Mouse (Mus musculus) limb, embryonic 11.5 days (tissue): ENCODE measurements around the gene Taf4. TPM values are rescaled to one million over a fixed set of nuclear protein-coding genes. Genes with fewer than 3 reads are reported as not detected.

Experiments
- ATAC-seq: fragments of 200-750 bp; cut with Nextera tagmentation; 2 replicates; pipeline ENCODE4 v1.8.0; 2017; ENCODE audit warnings: low read depth; ENCODE audit not compliant: insufficient number of reproducible peaks, low FRiP score, low TSS enrichment
- DNase-seq: peaks from one replicate; pipeline ENCODE4 v3.0.0-alpha.2; 2015; ENCODE audit warnings: low spot score
- H3K27ac ChIP-seq: fragments of 300-500 bp; sonication (generic); replicated peaks from 2 replicates; pipeline ENCODE4 v1.5.1; 2014; ENCODE audit warnings: low read depth, mild to moderate bottlenecking, low read length
- H3K27me3 ChIP-seq: fragments of 300-500 bp; sonication (generic); 2 replicates; pipeline ENCODE4 v1.6.1; 2014; ENCODE audit warnings: mild to moderate bottlenecking, low read length, mixed read lengths; ENCODE audit not compliant: control insufficient read depth, insufficient read depth
- H3K36me3 ChIP-seq: fragments of 300-500 bp; sonication (generic); 2 replicates; pipeline ENCODE4 v1.6.1; 2014; ENCODE audit warnings: mild to moderate bottlenecking, low read length, moderate library complexity, mixed read lengths; ENCODE audit not compliant: control insufficient read depth, insufficient read depth
- H3K4me1 ChIP-seq: fragments of 300-500 bp; sonication (generic); 2 replicates; pipeline ENCODE4 v1.6.1; 2014; ENCODE audit warnings: low read length, mixed read lengths; ENCODE audit not compliant: control insufficient read depth, insufficient read depth
- H3K4me2 ChIP-seq: fragments of 300-500 bp; sonication (generic); 2 replicates; pipeline ENCODE4 v1.6.1; 2014; ENCODE audit warnings: low read depth, mild to moderate bottlenecking, moderate library complexity; ENCODE audit not compliant: severe bottlenecking
- H3K4me3 ChIP-seq: fragments of 300-500 bp; sonication (generic); 2 replicates; pipeline ENCODE4 v1.5.1; 2014; ENCODE audit warnings: low read depth, low read length
- H3K9ac ChIP-seq: fragments of 300-500 bp; sonication (generic); 2 replicates; pipeline ENCODE4 v1.6.1; 2014; ENCODE audit warnings: mild to moderate bottlenecking, low read length
- H3K9me3 ChIP-seq: fragments of 300-500 bp; sonication (generic); 2 replicates; pipeline ENCODE4 v1.6.1; 2016; ENCODE audit warnings: low read length; ENCODE audit not compliant: control insufficient read depth
- WGBS: fragments of 180-500 bp; shearing (Covaris S2); extraction: QIAGEN DNeasy Blood & Tissue Kit; methylation state at CpG from one replicate; pipeline ENCODE4 v1.1.7; 2014; 5-methylcytosine and 5-hydroxymethylcytosine counted together
- polyA plus RNA-seq: library from polyadenylated mRNA; unstranded; fragments of >200 nt; fragmentation: Nextera tagmentation; extraction: Ambion mirVana; gene quantifications from 2 replicates; pipeline ENCODE4 v1.2.1, GENCODE M21; 2014

The Taf4 gene
- polyA plus RNA-seq, 1 experiment from 2014 or later = 5.8 TPM

DNA sequence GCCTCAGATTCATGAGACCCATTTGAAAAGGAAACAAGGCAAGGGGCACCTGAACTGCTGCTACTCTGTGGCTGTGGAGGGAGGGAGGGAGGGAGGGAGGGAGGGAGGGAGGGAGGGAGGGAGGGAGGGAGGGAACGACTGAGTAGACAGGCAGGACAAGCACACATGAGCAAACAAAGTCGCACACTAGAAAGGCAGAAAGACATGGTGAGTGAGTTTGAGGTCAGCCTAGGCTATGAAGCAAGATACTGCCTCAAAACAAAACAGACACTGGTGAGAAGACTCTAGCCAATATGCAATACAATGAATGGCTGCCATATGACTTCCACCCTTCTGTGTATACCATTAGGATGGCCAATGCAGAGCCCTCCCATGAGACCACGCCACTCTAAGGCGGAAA is 31.4 kb downstream of the Taf4 start:
- H3K4me1 ChIP-seq = no peaks in the 10 kb centered on the region
- whole genome bisulfite sequencing = 64% methylated on average over 4 of the region's 4 CpGs
- no peak overlapping the region for H3K4me3 ChIP-seq
- no peaks in the 10 kb centered on the region for H3K27me3 ChIP-seq
- H3K9me3 ChIP-seq = no peaks in the 10 kb centered on the region
- no peak overlapping the region for H3K27ac ChIP-seq
- ATAC-seq (no peak), DNase-seq (no peak)
- H3K36me3 ChIP-seq = no peaks in the 10 kb centered on the region
- no peak overlapping the region for H3K4me2 ChIP-seq
- no peak overlapping the region for H3K9ac ChIP-seq

DNA sequence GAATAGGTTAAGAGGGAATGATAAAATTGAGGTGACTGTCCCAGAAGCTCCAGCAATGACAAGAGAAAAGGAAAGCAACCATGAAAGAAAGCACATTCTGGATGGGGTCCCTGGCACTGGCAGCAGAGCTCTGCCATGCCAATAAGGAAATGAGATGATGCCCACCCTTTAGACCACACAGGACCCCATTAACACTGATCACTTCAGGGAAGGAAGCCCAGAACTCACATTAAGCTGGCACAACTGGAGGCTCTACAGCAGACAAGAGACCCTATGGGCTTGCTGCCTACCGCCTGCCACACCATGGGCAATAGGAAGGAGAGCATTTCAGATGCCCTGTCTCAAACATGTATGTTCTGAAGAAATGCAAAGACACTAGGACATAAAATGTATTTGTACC is 34.8 kb downstream of the Taf4 start:
- Histone ChIP-seq H3K27me3 (no peaks in the 10 kb centered on the region), H3K9me3 (no peaks in the 10 kb centered on the region), H3K4me1 (no peaks in the 10 kb centered on the region), H3K36me3 (no peaks in the 10 kb centered on the region), H3K4me3 (no peak overlapping the region), H3K4me2 (no peak overlapping the region), H3K27ac (no peak overlapping the region), H3K9ac (no peak overlapping the region)
- DNase-seq (no peak), ATAC-seq (no peak)
- 95% methylated on average over 1 of the region's 1 CpGs for WGBS

DNA sequence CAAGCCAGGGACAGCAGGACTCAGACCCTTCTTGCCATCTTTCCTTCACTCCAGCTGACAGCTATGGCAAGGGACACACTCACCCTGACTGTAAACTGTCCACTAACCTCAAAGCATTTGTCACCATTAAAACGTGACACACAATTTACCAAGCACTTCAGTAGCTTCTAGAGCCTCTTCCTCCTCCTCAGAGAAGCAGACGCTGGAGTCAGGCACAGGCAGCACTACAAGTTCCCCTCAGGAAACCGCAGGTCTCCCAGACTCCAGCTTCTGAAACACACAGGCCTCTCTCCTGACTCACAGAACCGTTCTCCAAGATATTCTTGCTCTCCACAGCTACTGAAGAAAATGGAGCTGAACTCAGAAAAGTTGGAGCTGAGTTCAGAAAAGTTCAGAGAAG is 39.4 kb downstream of the Taf4 start:
- DNase-seq (no peak), ATAC-seq (no peak)
- Histone ChIP-seq H3K9me3 (no peaks in the 10 kb centered on the region), H3K36me3 (no peaks in the 10 kb centered on the region; the same call in 1 of the 2 replicates), H3K4me3 (no peak overlapping the region), H3K27ac (no peak overlapping the region), H3K9ac (no peak overlapping the region), H3K27me3 (no peaks in the 10 kb centered on the region), H3K4me2 (no peak overlapping the region), H3K4me1 (no peaks in the 10 kb centered on the region)
- 73% methylated on average over 4 of the region's 4 CpGs for WGBS

DNA sequence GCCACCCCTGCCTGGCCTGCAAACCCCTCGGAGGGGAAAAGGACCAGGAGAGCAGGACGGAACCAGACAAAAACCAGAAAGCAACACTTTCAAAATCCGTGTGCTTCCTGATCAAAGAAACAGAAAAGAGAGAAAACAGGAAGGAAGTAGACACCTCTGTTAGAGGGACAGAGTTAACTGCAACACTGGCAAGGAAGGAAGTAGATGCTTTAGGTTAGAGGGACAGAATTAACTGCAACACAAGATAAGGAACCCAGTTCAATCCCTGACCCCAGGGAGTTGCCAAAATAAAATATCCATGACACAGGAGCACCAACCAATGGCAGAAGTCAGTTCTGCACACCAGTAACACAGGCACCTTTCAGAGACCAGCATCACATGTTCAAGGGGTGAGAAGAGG is 42.3 kb downstream of the Taf4 start:
- no peak for DNase-seq
- no peaks in the 10 kb centered on the region for H3K9me3 ChIP-seq
- no peak for ATAC-seq
- H3K4me3 ChIP-seq = no peak overlapping the region
- 74% methylated on average over 3 of the region's 3 CpGs for WGBS
- H3K27ac ChIP-seq = no peak overlapping the region
- no peak overlapping the region for H3K4me2 ChIP-seq
- H3K9ac ChIP-seq = no peak overlapping the region
- H3K36me3 ChIP-seq = peaks cover 5% of the 10 kb centered on the region; the same call in 1 of the 2 replicates
- no peaks in the 10 kb centered on the region for H3K4me1 ChIP-seq
- H3K27me3 ChIP-seq = no peaks in the 10 kb centered on the region

DNA sequence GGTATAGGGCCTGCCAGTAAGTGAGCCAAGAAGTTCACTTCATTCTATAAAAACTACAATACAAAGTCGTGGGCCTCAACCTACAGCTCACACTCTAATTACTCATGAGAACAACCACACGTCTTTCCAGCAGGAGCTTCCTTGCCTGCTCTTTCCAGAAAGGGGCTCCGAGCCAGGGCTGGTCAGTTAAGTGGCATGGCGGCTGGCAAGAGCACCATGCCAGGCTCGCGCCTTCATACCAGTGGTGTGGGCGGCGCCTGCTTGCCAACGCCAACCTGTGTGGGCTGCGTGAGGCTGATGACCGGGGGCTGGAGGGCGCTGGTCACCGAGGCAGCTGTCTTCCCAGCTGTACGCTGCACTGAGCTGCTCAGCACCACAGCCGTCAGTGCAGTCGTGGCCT is 44.7 kb downstream of the Taf4 start:
- ATAC-seq = no peak
- 94% methylated on average over 16 of the region's 16 CpGs for WGBS

DNA sequence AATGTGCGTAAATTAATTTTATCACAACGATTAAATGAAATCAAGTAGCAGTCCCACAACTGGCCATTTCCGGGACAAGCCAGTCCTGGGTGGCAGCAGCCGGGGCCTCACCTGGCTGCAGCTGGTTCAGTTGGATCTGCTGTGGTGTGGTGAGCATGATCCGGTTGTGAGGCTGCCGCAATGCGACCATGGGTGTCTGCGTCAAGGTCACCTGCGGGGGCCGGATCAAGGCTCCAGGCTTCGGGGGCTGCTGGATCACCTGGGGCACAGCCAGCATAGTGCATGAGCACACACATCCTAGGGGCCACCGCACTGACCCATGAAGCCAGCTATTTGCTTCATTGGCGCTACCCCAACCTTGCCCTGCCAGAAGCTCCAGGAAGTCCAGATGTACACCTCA is 47.3 kb downstream of the Taf4 start:
- H3K36me3 ChIP-seq = peaks cover 7% of the 10 kb centered on the region; the same call in 1 of the 2 replicates
- ATAC-seq (no peak), DNase-seq (no peak)
- no peak overlapping the region for H3K27ac ChIP-seq
- H3K27me3 ChIP-seq = no peaks in the 10 kb centered on the region
- no peak overlapping the region for H3K4me2 ChIP-seq
- no peaks in the 10 kb centered on the region for H3K9me3 ChIP-seq
- H3K4me3 ChIP-seq = no peak overlapping the region
- no peak overlapping the region for H3K9ac ChIP-seq
- 92% methylated on average over 13 of the region's 13 CpGs for WGBS
- no peaks in the 10 kb centered on the region for H3K4me1 ChIP-seq

More for the DNA sequence above, 44.7 kb downstream of the Taf4 start:
- H3K9me3 ChIP-seq = no peaks in the 10 kb centered on the region
- H3K27ac ChIP-seq = no peak overlapping the region
- no peak overlapping the region for H3K9ac ChIP-seq
- H3K27me3 ChIP-seq = no peaks in the 10 kb centered on the region
- no peak for DNase-seq
- H3K4me3 ChIP-seq = no peak overlapping the region
- no peak overlapping the region for H3K4me2 ChIP-seq
- H3K36me3 ChIP-seq = peaks cover 7% of the 10 kb centered on the region; the same call in 1 of the 2 replicates
- no peaks in the 10 kb centered on the region for H3K4me1 ChIP-seq

DNA sequence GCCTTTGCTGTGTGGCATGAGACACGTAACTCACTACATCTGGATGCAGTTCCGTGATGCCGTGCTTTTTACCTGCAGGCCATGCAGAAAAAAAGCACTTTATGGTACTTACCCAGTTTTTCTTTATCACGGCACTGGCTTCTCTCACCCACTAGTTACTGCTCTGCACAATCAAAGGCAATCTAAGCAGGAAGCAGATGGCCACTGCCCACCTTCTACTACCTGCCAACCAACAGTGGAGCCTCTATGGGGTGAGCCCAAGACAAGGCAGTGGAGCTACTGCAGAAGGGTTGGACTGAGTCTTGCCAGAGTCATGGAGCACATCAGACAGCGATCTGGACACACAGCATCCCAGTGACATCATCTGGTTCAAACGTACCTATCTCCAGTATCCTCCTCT is 52.4 kb downstream of the Taf4 start:
- H3K4me3 ChIP-seq = no peak overlapping the region
- no peaks in the 10 kb centered on the region for H3K9me3 ChIP-seq
- H3K27ac ChIP-seq = no peak overlapping the region
- no peaks in the 10 kb centered on the region for H3K27me3 ChIP-seq
- WGBS = 90% methylated on average over 6 of the region's 6 CpGs
- no peak overlapping the region for H3K9ac ChIP-seq
- H3K4me1 ChIP-seq = no peaks in the 10 kb centered on the region
- DNase-seq = no peak
- H3K36me3 ChIP-seq = peaks cover 20% of the 10 kb centered on the region
- no peak overlapping the region for H3K4me2 ChIP-seq
- no peak for ATAC-seq

DNA sequence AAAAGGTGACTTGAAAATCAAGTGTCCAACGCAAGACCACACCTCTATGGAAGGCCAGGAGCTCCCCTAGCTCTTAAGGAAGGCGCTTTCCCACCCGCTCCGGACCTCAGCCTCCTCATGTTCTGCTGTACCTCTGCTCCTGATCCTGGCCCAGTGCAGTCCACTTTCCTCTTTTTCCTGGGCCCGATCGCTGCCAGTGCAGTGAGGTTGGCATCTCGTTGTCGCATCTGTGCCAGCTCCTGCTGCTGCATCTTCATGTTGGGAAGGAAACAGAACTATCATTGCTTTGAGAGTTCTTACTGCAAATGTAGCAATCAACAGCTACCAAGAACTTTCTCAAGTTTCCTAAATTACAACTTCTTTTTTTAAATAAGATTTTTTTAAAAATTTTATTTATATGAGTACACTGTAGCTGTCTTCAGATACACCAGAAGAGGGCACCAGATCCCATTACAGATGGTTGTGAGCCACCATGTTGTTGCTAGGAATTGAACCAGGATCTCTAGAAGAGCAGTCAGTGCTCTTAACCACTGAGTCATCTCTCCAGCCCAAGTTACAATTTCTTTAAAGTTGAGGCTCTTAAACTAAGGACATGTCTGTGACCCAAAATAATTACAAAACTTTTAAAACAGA is 55.3 kb downstream of the Taf4 start:
- H3K9me3 ChIP-seq = no peaks in the 10 kb centered on the region
- no peaks in the 10 kb centered on the region for H3K27me3 ChIP-seq
- no peak overlapping the region for H3K27ac ChIP-seq
- WGBS = 95% methylated on average over 8 of the region's 8 CpGs
- ATAC-seq (no peak), DNase-seq (no peak)
- H3K9ac ChIP-seq = no peak overlapping the region
- H3K4me1 ChIP-seq = no peaks in the 10 kb centered on the region
- peaks cover 20% of the 10 kb centered on the region for H3K36me3 ChIP-seq
- no peak overlapping the region for H3K4me3 ChIP-seq
- H3K4me2 ChIP-seq = no peak overlapping the region

DNA sequence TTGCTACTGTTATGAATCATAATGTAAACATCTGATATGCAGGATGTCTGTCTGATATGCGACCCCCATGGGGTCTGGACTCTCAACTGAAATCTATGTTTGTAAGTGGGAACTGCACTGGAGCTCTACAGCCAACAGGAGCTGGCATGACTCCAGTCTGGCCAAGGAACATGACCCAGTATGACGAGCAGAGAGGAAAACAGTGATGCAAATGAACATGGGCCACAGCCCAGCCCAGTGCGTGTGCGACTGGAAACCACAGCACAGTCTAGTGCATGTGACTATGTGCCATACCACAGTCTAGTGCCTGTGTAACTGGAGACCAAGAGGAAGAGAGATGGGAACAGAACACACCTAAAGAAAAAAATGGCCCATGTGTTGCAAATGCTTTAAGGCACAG is 56.4 kb downstream of the Taf4 start:
- Histone ChIP-seq H3K27ac (no peak overlapping the region), H3K36me3 (peaks cover 20% of the 10 kb centered on the region), H3K9me3 (no peaks in the 10 kb centered on the region), H3K9ac (no peak overlapping the region), H3K27me3 (no peaks in the 10 kb centered on the region), H3K4me2 (no peak overlapping the region), H3K4me3 (no peak overlapping the region), H3K4me1 (no peaks in the 10 kb centered on the region)
- DNase-seq (no peak), ATAC-seq (no peak)
- 90% methylated on average over 4 of the region's 4 CpGs for WGBS
